17 mouse cellular contexts compared by ENCODE assay signal in genomic region chr4:43481894-43482456, GRCm38 (mm10). TPM values are rescaled to one million over a fixed set of nuclear protein-coding genes. Genes with fewer than 3 reads are reported as not detected.
A peak's percentile ranks its signal among the peaks of the same experiment; 100 is the strongest.
DNase-seq lines count a peak whose midpoint lies in the region.
"Had no signal": no experiment of that assay in that cellular context is flagged by ENCODE, and none has a peak within 500 bp of the region (broad histone marks: within the 10 kb centered on the region; RNA-seq: fewer than 3 reads in every experiment).

No protein-coding gene starts in this region.

- peaks cover 11% of the 10 kb centered on the region for H3K4me1 ChIP-seq in forebrain, embryonic 10.5 days
- H3K4me1 ChIP-seq: limb, embryonic 12.5 days had no signal

- no peak overlapping the region for H3K27ac ChIP-seq in forebrain, embryonic 10.5 days
- H3K27ac ChIP-seq: heart, embryonic 15.5 days; hindbrain, embryonic 14.5 days; left cerebral cortex, adult 2 months; limb, embryonic 12.5 days; neural tube, embryonic 15.5 days had no signal

- H3K9me3 ChIP-seq in forebrain, embryonic 10.5 days: peaks cover 4% of the 10 kb centered on the region; the same call in 1 of the 2 replicates
- H3K9me3 ChIP-seq: G1E; heart, embryonic 15.5 days; limb, embryonic 12.5 days; neural tube, embryonic 15.5 days had no signal

- no peaks in the 10 kb centered on the region for H3K36me3 ChIP-seq in forebrain, embryonic 10.5 days (replicated peaks)
- H3K36me3 ChIP-seq: G1E; heart, embryonic 15.5 days; limb, embryonic 12.5 days; neural tube, embryonic 15.5 days had no signal

- peaks cover 6% of the 10 kb centered on the region for H3K27me3 ChIP-seq in forebrain, embryonic 10.5 days (ENCODE audit: poor library complexity, severe bottlenecking)
- H3K27me3 ChIP-seq: heart, embryonic 15.5 days; limb, embryonic 12.5 days; neural tube, embryonic 15.5 days had no signal

- 77% methylated on average over 7 of the region's 7 CpGs for WGBS in forebrain, embryonic 10.5 days

- H3K4me3 ChIP-seq in forebrain, embryonic 10.5 days: no peak overlapping the region
- H3K4me3 ChIP-seq: heart, embryonic 15.5 days; left cerebral cortex, adult 2 months; limb, embryonic 12.5 days; neural tube, embryonic 15.5 days had no signal

- peak; percentile 55 to 61 for DNase-seq in B cell, adult 2 months
- peak; percentile 77 for DNase-seq in CD4-positive, CD25-positive, alpha-beta regulatory T cell, adult 2 months (ENCODE audit: low read depth, low spot score)
- peak; percentile 85 for DNase-seq in induced T-regulatory cell, adult 2 months (ENCODE audit: low read depth)
- peak; percentile 89 for DNase-seq in thymus, postnatal 0 days (ENCODE audit: low spot score)
- no peak for DNase-seq in forebrain, embryonic 10.5 days (ENCODE audit: extremely low spot score, low spot score)
- no peak for DNase-seq in testis, postnatal 10 days (ENCODE audit: low spot score)
- no peak for DNase-seq in right cerebral cortex, postnatal 10 days (ENCODE audit: low spot score in 2 of 2)
- DNase-seq: cerebellum, adult 11 months; kidney, adult 8-10 months had no signal

RNA-seq across cellular contexts. Expression of gene Sit1, which starts 1.6 kb away (rescaled TPM):
- polyA plus RNA-seq in thymus, postnatal 0 days (2015; fragmentation: Nextera tagmentation; extraction: Ambion mirVana): 138 and 168 TPM in 2 replicates
- polyA plus RNA-seq in forebrain, embryonic 10.5 days (2016; fragmentation: Nextera tagmentation; extraction: Ambion mirVana): not detected in 2 replicates
- polyA plus RNA-seq: forebrain, embryonic 16.5 days; G1E; hindbrain, embryonic 14.5 days; limb, embryonic 12.5 days; neural tube, embryonic 15.5 days; stomach, embryonic 14.5 days had no signal

RNA-seq across cellular contexts. Expression of gene Ccdc107, which starts 10.7 kb away (rescaled TPM):
- polyA plus RNA-seq in thymus, postnatal 0 days (2015; fragmentation: Nextera tagmentation; extraction: Ambion mirVana): 85.1 and 92.8 TPM in 2 replicates
- polyA plus RNA-seq in forebrain, embryonic 10.5 days (2016; fragmentation: Nextera tagmentation; extraction: Ambion mirVana): 42.2 and 43.9 TPM in 2 replicates

RNA-seq across cellular contexts. Expression of gene Arhgef39, which starts 17.5 kb away (rescaled TPM):
- polyA plus RNA-seq in thymus, postnatal 0 days (2015; fragmentation: Nextera tagmentation; extraction: Ambion mirVana): 35.5 and 37.1 TPM in 2 replicates
- 54.6 and 56.7 TPM in 2 replicates for polyA plus RNA-seq in forebrain, embryonic 10.5 days (2016; fragmentation: Nextera tagmentation; extraction: Ambion mirVana)

RNA-seq across cellular contexts. Expression of gene Car9, which starts 24.8 kb away (rescaled TPM):
- polyA plus RNA-seq in thymus, postnatal 0 days (2015; fragmentation: Nextera tagmentation; extraction: Ambion mirVana): 1.6 TPM in 2 replicates
- polyA plus RNA-seq in forebrain, embryonic 10.5 days (2016; fragmentation: Nextera tagmentation; extraction: Ambion mirVana): 0.60 and 1.1 TPM in 2 replicates
- polyA plus RNA-seq: G1E had no signal

RNA-seq across cellular contexts. Expression of gene Cd72, which starts 27.5 kb away (rescaled TPM):
- 6.4 and 6.6 TPM in 2 replicates for polyA plus RNA-seq in thymus, postnatal 0 days (2015; fragmentation: Nextera tagmentation; extraction: Ambion mirVana)
- 2.3 and 2.4 TPM in 2 replicates for polyA plus RNA-seq in forebrain, embryonic 10.5 days (2016; fragmentation: Nextera tagmentation; extraction: Ambion mirVana)

Comparison
In these comparisons a context has a peak if more than half of its experiments do, and no peak if none do; other contexts are left out.
1. DNase-seq: peak in B cell, adult 2 months (2 of 2), CD4-positive, CD25-positive, alpha-beta regulatory T cell, adult 2 months (single experiment), induced T-regulatory cell, adult 2 months (single experiment) and thymus, postnatal 0 days (single experiment); none in forebrain, embryonic 10.5 days (single experiment), testis, postnatal 10 days (single experiment) and right cerebral cortex, postnatal 10 days (0 of 2).
2. RNA of gene Sit1, which starts 1.6 kb away (polyA plus RNA-seq): 138 to 168 TPM in thymus, postnatal 0 days; not detected in forebrain, embryonic 10.5 days; every median in the first group is over 100 times any median in the second.